Mouse (Mus musculus) myocyte (in vitro differentiated cells): ENCODE data around the gene Maneal. TPM values are rescaled to one million over a fixed set of nuclear protein-coding genes. Genes with fewer than 3 reads are reported as not detected.

Source experiments
- H3K27me3 ChIP-seq: one replicate; pipeline ENCODE4 v1.6.1; 2011; ENCODE audit not compliant: control insufficient read depth, insufficient read depth, insufficient read length
- H3K36me3 ChIP-seq: one replicate; pipeline ENCODE4 v1.6.1; 2011; ENCODE audit not compliant: control insufficient read depth, insufficient read depth
- H3K4me2 ChIP-seq: one replicate; pipeline ENCODE4 v1.6.1; 2011; ENCODE audit warnings: low read depth, control low read depth
- H3K4me3 ChIP-seq: one replicate; pipeline ENCODE4 v1.5.1; 2011; ENCODE audit warnings: mild to moderate bottlenecking, control low read depth, moderate library complexity
- H3K79me2 ChIP-seq: one replicate; pipeline ENCODE4 v1.6.1; 2011; ENCODE audit not compliant: control insufficient read depth, insufficient read depth
- H3ac ChIP-seq: one replicate; pipeline ENCODE4 v1.6.1; 2011; ENCODE audit not compliant: control insufficient read depth, insufficient read length
- CEBPB ChIP-seq: IDR thresholded peaks from 2 replicates; pipeline ENCODE4 v1.6.1; 2011; ENCODE audit warnings: mild to moderate bottlenecking, moderate library complexity; ENCODE audit not compliant: poor library complexity, insufficient read depth, severe bottlenecking
- E2F4 ChIP-seq: IDR thresholded peaks from one replicate; pipeline ENCODE4 v1.6.1; 2011; ENCODE audit warnings: mild to moderate bottlenecking, control low read depth, moderate library complexity; ENCODE audit not compliant: insufficient read depth
- MAX ChIP-seq: IDR thresholded peaks from one replicate; pipeline ENCODE4 v1.6.1; 2011; ENCODE audit warnings: low read depth, mild to moderate bottlenecking, control low read depth
- MYOD1 ChIP-seq, 3 experiments: IDR thresholded peaks; one replicate each; pipeline ENCODE4 v1.6.1; 2011; ENCODE audit warnings: control low read depth in 2 of 3, low read depth in 2 of 3, mild to moderate bottlenecking in 2 of 3, moderate library complexity in 1 of 3; ENCODE audit not compliant: insufficient read length in 2 of 3, control insufficient read depth in 1 of 3
- MYOG ChIP-seq, 3 experiments: IDR thresholded peaks; one replicate each; pipeline ENCODE4 v1.6.1; 2011; ENCODE audit warnings: control low read depth in 2 of 3, low read depth in 2 of 3, mild to moderate bottlenecking in 2 of 3; ENCODE audit not compliant: insufficient read length in 2 of 3, control insufficient read depth in 1 of 3, insufficient read depth in 1 of 3
- POLR2A ChIP-seq: IDR thresholded peaks from one replicate; pipeline ENCODE4 v1.6.1; 2011; ENCODE audit warnings: low read depth, mild to moderate bottlenecking, control low read depth, moderate library complexity; ENCODE audit not compliant: insufficient read length
- POLR2AphosphoS2 ChIP-seq: IDR thresholded peaks from one replicate; pipeline ENCODE4 v1.6.1; 2011; ENCODE audit warnings: low read depth, control low read depth; ENCODE audit not compliant: insufficient read length
- REST ChIP-seq: IDR thresholded peaks from one replicate; pipeline ENCODE4 v1.6.1; 2011; ENCODE audit warnings: mild to moderate bottlenecking, control low read depth, moderate library complexity; ENCODE audit not compliant: insufficient read depth, insufficient read length
- SRF ChIP-seq: IDR thresholded peaks from one replicate; pipeline ENCODE4 v1.6.1; 2011; ENCODE audit warnings: low read depth; ENCODE audit not compliant: control insufficient read depth, insufficient read length
- TCF12 ChIP-seq: IDR thresholded peaks from one replicate; pipeline ENCODE4 v1.6.1; 2011; ENCODE audit warnings: mild to moderate bottlenecking, control low read depth; ENCODE audit not compliant: poor library complexity, insufficient read depth, severe bottlenecking
- TCF3 ChIP-seq: IDR thresholded peaks from one replicate; pipeline ENCODE4 v1.6.1; 2011; ENCODE audit warnings: low read depth, control low read depth; ENCODE audit not compliant: insufficient read length
- USF1 ChIP-seq: IDR thresholded peaks from one replicate; pipeline ENCODE4 v1.6.1; 2011; ENCODE audit warnings: low read depth, mild to moderate bottlenecking, control low read depth, moderate library complexity
- polyA plus RNA-seq: library from polyadenylated mRNA; unstranded; fragments of >200 nt; fragmentation: generic; extraction: Trizol; gene quantifications from one replicate; pipeline ENCODE4 v1.2.1, GENCODE M21; 2012; ENCODE audit warnings: missing spikeins

Gene Maneal
- polyA plus RNA-seq, 1 experiment = not detected

DNA sequence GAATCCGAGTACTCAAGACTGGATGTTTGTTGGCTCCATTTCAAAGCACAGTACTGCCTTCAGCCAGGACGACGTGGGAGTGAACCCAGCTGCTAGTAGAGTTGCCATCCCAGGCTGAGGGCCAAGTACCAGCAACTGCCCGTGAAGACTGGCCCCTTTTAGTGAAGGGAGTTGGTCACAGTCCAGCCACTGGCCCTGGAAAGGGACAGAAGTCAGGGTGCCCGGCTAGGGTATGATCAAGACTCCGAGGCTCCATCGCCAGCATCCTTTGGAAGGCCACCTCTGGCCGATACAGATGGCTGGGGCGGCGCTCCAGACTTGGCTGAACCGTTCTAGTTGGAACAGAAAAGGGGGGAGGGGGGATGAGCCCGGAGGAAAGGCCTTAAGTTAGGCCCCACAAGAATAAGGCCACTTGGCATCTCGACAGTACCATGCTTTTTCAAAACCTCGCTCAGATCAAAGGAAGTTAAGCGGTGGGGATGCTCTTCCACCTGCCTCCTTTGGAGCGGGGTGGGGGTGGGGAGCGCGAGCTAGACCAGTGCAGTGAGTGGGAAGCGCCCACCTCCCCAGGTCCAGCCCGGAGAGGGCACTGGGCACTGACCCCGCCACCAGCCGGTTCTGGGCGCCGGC is 12.2 kb downstream of the Maneal start:
- peaks cover 13% of the 10 kb centered on the region for H3K36me3 ChIP-seq
- no peaks in the 10 kb centered on the region for H3K27me3 ChIP-seq
- H3ac ChIP-seq = peak overlapping the region; percentile 92
- no peak for TF ChIP-seq USF1
- no peak for TF ChIP-seq REST
- TF ChIP-seq E2F4 = no peak
- peak; percentile 65 for TF ChIP-seq POLR2AphosphoS2
- peak; percentile 43 to 90 (median 68) for TF ChIP-seq MYOD1 (IDR thresholded peaks at IDR 0.05; ENCODE audit: control insufficient read depth in 1 of 3, insufficient read length in 2 of 3, low read depth in 2 of 3)
- no peak for TF ChIP-seq CEBPB
- no peak for TF ChIP-seq MAX
- no peak for TF ChIP-seq TCF3
- no peak for TF ChIP-seq POLR2A
- peak; percentile 21 for TF ChIP-seq TCF12
- TF ChIP-seq MYOG (IDR thresholded peaks at IDR 0.05; ENCODE audit: control insufficient read depth in 1 of 3, insufficient read depth in 1 of 3, insufficient read length in 2 of 3, low read depth in 2 of 3) = peak in 2 of 3 experiments; percentile 49 to 81
- no peak for TF ChIP-seq SRF
- H3K4me2 ChIP-seq = peak overlapping the region; percentile 83
- peaks cover 29% of the 10 kb centered on the region for H3K79me2 ChIP-seq
- H3K4me3 ChIP-seq = peak overlapping the region; percentile 64

DNA sequence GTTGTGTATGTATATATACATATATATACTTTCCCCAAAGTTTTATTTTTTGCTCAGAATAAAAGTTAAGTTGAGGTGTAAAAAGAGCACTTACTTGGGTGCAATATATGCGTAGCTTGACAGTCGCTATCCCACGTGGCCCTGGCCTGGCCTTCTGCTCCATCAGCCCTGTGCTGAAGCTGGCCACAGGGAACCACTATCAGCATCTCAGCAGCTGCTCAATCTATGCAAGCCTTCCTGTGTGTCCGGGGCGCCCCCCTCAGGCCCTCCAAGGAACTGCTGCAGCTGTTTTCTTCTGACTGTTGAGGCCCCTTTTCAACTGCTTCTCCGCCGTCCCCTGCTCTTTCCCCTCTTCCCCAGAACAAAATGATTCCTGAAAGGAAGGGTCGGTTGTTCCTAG is 14.4 kb downstream of the Maneal start:
- H3K4me3 ChIP-seq = no peak overlapping the region
- H3ac ChIP-seq = no peak overlapping the region
- H3K36me3 ChIP-seq = no peaks in the 10 kb centered on the region
- no peak overlapping the region for H3K4me2 ChIP-seq
- TF ChIP-seq CEBPB = no peak
- TF ChIP-seq USF1 = peak; percentile 23
- no peak for TF ChIP-seq E2F4
- no peak for TF ChIP-seq TCF12
- peak; percentile 33 to 82 (median 52) for TF ChIP-seq MYOG (IDR thresholded peaks at IDR 0.05; ENCODE audit: control insufficient read depth in 1 of 3, insufficient read depth in 1 of 3, insufficient read length in 2 of 3, low read depth in 2 of 3)
- TF ChIP-seq MAX = no peak
- TF ChIP-seq SRF = no peak
- TF ChIP-seq TCF3 = no peak
- no peak for TF ChIP-seq REST
- peak; percentile 52 to 62 (median 60) for TF ChIP-seq MYOD1 (IDR thresholded peaks at IDR 0.05; ENCODE audit: control insufficient read depth in 1 of 3, insufficient read length in 2 of 3, low read depth in 2 of 3)
- TF ChIP-seq POLR2AphosphoS2 = peak; percentile 47
- H3K79me2 ChIP-seq = peaks cover 16% of the 10 kb centered on the region
- H3K27me3 ChIP-seq = no peaks in the 10 kb centered on the region

DNA sequence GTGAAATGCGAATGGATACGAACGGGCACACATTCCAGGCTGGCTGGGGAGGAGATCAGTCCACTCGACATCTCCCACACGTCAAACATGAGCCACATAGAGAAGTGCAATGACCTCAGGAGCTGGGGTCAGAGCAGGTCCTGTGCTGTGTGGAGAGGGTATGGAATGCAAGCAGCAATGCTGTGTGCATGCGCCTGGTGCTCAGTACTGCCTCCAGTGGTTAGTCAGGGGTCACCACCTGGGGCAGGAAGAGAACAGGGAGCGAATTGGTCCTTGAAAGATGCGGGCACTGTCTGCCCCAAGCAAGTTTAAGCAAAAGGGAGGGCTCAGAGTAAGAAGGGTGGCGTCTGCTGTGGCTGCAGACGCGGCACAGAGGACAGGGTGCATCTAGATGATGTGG is 18.5 kb downstream of the Maneal start:
- Histone ChIP-seq H3ac (no peak overlapping the region), H3K36me3 (peaks cover 3% of the 10 kb centered on the region), H3K4me2 (no peak overlapping the region), H3K4me3 (no peak overlapping the region), H3K27me3 (no peaks in the 10 kb centered on the region), H3K79me2 (no peaks in the 10 kb centered on the region)
- no peak for TF ChIP-seq POLR2A
- TF ChIP-seq TCF3 = no peak
- TF ChIP-seq CEBPB = no peak
- no peak for TF ChIP-seq POLR2AphosphoS2
- no peak for TF ChIP-seq REST
- no peak for TF ChIP-seq USF1
- no peak for TF ChIP-seq TCF12

DNA sequence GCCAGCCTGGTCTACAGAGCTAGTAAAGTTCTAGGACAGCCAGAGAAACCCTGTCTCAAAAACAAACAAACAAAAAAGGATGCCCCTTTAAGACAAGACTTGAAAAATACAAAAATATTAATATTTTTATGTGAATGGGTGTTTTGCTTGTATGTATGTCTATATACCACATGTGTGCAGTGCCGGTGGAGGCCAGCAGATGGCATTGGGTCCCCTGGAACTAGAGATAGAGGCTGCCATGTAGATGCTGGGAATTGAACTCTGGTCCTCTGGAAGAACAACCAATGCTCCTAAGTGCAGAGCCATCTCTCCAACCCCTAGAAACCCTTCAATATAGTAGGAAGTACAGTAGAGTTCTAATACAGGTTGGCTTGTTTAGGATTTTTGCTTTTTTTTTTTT is 21.0 kb downstream of the Maneal start:
- Histone ChIP-seq H3K4me2 (no peak overlapping the region), H3K27me3 (no peaks in the 10 kb centered on the region), H3K36me3 (peaks cover 3% of the 10 kb centered on the region), H3K4me3 (no peak overlapping the region), H3K79me2 (no peaks in the 10 kb centered on the region), H3ac (no peak overlapping the region)
- TF ChIP-seq MYOD1 (IDR thresholded peaks at IDR 0.05; ENCODE audit: control insufficient read depth in 1 of 3, insufficient read length in 2 of 3, low read depth in 2 of 3) (no peak), REST (no peak), USF1 (no peak), E2F4 (no peak), POLR2AphosphoS2 (no peak), POLR2A (no peak), MYOG (IDR thresholded peaks at IDR 0.05; ENCODE audit: control insufficient read depth in 1 of 3, insufficient read depth in 1 of 3, insufficient read length in 2 of 3, low read depth in 2 of 3) (no peak), TCF3 (no peak), MAX (no peak), SRF (no peak), CEBPB (no peak), TCF12 (no peak)
